Mouse (Mus musculus) adrenal gland, postnatal 14 days (tissue): ENCODE results near the gene Clec2e. TPM values are rescaled to one million over a fixed set of nuclear protein-coding genes. Genes with fewer than 3 reads are reported as not detected.

Source experiments
- DNase-seq: peaks from one replicate; pipeline ENCODE4 v3.0.0; 2021; ENCODE audit warnings: mixed read lengths
- total RNA-seq: library from RNA; stranded (reverse); gene quantifications from 2 replicates; pipeline ENCODE4 v1.2.3, GENCODE M21; 2021

The Clec2e gene
- total RNA-seq, 1 experiment from 2014 or later, result not detected

DNA sequence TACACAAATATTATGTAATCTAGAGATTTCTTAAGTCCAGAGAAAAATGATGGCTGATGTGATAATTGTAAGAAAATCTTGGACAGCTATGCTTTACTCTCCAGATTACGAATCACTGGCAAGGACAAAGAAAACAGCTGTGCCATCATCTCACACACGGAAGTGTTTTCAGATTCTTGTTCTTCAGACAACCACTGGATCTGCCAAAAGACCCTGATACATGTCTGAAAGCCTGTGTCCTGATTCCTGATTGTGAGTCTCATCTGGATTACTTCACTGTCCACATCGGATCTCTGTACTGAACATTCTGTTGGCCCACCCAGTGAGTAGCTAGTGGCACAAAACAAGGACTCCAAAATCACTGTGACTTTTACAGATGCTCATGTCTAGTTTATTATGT lies 44.5 kb downstream of the Clec2e start:
- no peak for DNase-seq

DNA sequence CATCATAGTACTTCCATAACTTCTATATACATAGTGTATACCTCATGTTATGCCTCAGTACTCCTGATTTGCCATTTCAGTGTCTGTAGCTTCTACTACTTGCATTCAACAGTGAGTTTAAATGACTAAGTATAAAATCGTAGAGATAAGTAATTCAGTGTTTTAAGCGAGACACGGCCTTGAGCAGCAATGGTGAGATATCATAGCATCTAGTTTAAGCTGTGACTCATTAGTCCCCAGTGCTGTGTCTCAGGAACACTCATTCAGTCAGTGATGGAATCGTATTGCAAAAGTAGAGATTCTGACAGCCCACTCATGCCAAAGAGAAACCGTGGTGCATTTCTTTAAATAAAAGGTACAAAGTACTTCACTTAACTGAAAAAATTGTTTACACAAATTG lies 49.0 kb downstream of the Clec2e start:
- peak; percentile 6 for DNase-seq

DNA sequence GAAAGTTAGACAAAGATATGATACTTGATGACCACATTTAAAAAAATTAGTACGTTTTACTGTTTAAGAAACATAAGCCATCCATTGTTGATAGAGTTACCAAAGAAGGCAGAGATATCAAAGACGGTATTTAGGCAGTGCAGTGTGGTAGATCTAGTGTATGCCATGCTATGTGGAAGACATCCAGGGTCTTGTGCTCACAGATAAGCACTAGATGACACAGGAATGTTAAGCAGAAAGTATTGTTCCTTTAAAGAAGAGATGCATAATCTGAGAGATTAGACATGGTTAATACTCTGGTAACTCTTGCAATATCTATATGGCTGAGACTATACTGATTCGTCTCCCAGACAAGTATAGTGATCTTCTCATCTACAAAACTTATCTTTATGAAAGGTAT lies 49.6 kb downstream of the Clec2e start:
- DNase-seq, result no peak

DNA sequence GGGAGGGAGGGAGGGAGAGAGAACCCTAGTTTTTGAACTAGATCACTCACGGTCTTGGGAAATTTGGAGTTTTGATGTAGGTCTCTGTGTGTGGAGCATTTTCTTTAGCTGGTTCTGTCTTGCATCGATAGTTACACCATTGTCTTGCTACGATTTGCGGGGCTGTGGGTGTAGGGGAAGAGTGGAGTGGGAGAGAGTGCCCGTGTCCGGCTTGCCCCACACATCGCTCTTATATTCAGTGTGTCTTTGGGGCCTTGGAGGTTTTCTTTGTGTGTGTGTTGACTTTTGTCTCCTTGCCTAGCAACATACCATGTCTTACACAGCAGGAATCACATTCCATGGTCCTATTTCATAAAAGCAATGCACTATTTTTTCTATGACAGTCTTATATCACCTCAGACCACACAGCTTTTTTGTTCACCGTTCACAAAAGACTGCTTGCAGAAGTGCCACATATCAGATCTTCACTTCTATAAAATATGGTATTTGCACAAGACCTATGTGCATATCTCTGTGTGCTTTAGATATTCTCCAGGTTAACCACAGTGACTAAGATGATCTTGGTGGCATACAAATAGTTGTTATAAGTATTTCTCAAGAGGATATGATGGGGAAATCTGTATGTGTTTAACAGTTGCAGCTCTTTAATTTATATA lies 51.0 kb downstream of the Clec2e start:
- DNase-seq, result no peak

DNA sequence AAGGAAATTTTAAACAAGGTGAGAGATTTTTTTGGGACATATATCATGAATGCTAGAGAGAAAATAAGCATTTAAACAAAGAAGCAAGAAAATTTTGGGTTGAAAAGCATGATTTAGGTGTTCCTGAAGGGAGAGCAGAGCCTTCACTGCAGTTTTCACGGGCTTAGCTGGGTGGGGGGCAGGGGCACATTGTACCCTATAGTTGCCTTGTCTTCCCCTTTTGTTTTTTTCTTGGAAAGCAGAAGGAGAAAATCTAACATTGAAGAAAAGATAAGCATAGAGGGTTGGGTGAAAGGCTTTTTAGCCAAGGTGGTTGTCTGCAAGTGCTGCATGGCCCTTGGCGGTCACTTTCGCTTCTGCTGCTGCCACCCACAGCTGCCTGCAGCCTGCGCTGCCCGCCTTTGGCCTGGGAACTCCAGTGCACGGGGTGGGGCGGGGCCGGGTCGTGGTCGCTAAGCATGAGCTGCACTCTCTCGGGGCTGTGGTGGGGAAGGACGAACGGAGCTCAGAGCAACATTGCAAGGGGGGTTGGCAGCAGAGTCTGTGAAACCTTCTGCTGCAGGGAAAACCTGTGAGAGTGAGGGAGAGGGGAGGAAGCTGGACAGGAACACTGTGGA lies 51.7 kb downstream of the Clec2e start:
- peak; percentile 79 for DNase-seq

DNA sequence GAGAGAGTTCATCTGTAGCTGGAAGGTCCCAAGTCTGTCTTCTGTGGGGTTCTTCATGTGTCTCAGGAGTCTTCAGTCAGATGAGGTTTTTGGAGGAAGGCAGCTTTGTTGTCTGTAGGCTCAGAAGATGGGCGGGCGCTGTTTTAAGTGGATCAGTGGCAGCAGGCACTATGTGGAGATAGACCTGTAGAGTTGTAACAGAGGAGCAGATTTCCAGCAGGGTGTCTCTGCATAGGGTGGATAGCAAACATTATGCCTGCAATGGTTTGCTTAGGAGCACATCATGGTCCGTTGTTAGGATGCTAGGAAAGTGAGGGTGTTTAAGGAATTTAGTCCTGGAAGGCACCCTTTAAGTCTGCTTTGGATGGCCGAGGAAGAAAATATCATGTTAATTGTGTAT lies 52.3 kb downstream of the Clec2e start:
- DNase-seq, result no peak

DNA sequence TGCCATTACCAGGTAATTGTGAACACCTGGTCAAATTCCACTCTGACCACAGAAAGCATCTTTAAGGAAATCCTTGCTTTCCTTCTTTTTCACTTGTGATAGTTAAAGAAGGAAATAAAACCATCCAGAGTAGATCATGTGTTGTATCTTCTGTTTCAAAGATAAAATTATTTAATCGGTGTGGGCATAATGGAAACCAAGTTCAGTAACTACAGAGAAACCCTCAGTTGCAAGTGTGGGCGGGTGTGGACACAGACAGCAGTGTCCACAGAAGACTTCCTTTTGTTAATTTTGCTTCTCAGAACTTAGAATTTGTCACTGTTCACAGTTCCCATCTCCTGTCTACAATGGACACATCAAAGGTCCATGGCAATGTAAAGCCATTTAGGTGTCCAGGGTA lies 55.1 kb downstream of the Clec2e start, which contains the start of gene Klrb1f:
Gene Klrb1f, plus strand, starts transcription at position 301 of the 400 bp plus-strand sequence.
- DNase-seq, result no peak

DNA sequence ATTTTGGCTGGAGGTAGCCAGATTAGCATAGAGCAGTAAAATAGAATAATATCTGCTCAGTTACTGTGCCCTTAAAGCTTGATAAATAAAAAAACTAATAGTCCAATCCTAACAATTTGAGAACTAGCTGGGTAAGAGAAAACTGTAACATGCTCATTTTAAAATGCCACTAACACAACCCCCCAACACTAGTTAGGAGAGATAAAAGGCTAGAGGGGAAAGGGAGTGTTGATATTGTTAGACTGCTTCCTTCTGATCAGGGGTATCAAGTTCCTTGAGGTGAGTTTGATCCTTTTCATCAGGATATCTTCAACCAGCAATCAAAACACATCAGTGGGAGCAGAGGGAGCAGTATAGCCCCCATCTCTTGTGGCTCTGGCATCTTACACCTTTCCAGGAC lies 58.2 kb downstream of the Clec2e start:
- no peak for DNase-seq

Other genes starting within 250 kb of the Clec2e start
- 0.22 and 1.7 TPM in 2 replicates for gene Clec2i, start 213.3 kb downstream of the Clec2e start, total RNA-seq
- 0.93 and 2.6 TPM in 2 replicates for gene BC035044, start 209.8 kb downstream of the Clec2e start, total RNA-seq
- gene Clec2g, start 166.5 kb downstream of the Clec2e start, total RNA-seq, result 4.5 and 6.0 TPM in 2 replicates
- not detected in 2 replicates for gene Klrb1f, start 55.0 kb downstream of the Clec2e start, total RNA-seq
- gene Clec2d, start 79.7 kb upstream of the Clec2e start, total RNA-seq, result 86.4 and 109 TPM in 2 replicates
- gene Cd69, start 174.5 kb upstream of the Clec2e start, total RNA-seq, result 0.56 and 4.0 TPM in 2 replicates
- gene 4922502D21Rik, start 230.9 kb upstream of the Clec2e start, total RNA-seq, result not detected in 2 replicates
- 0.67 and 0.79 TPM in 2 replicates for gene Clec12a, start 241.8 kb upstream of the Clec2e start, total RNA-seq